Mouse (Mus musculus): ENCODE measurements at regions not wholly inside any gene's neighbourhood (a gene's known extent, or its start where the extent isn't known, plus 50 kb on each side); places are given as distances from the start of the nearest gene placed in this dataset.

- TF ChIP-seq CTCF (conservative IDR thresholded peaks at IDR 0.05; ENCODE audit: low read length): no peak
- TF ChIP-seq POU5F1 (IDR thresholded peaks at IDR 0.05; ENCODE audit: borderline replicate concordance, low read length): no peak
Measured at GRCm38 (mm10) chr11:63276641-63277040, 147.9 kb downstream of the Pmp22 start.

Measured in E14TG2a.4 (cell line).